Mouse (Mus musculus) testis, postnatal 10 days (tissue): ENCODE results near the gene B3galt1.

Source experiments
- DNase-seq: peaks from one replicate; pipeline ENCODE4 v3.0.0; 2021; ENCODE audit warnings: low spot score

B3galt1 gene

GRCm38 (mm10) chr2:67565480-67566331, at the start of gene B3galt1:
TSS of gene B3galt1 (plus strand) at chr2:67565871.
- peak; percentile 82 for DNase-seq

- DNase-seq = no peak
Observed at GRCm38 (mm10) chr2:67516405-67516804, 49.3 kb upstream of the B3galt1 start.

- DNase-seq = no peak
Observed at GRCm38 (mm10) chr2:67535347-67535746, 30.3 kb upstream of the B3galt1 start.

GRCm38 (mm10) chr2:67539426-67539825, 26.2 kb upstream of the B3galt1 start:
- DNase-seq = no peak

DNA sequence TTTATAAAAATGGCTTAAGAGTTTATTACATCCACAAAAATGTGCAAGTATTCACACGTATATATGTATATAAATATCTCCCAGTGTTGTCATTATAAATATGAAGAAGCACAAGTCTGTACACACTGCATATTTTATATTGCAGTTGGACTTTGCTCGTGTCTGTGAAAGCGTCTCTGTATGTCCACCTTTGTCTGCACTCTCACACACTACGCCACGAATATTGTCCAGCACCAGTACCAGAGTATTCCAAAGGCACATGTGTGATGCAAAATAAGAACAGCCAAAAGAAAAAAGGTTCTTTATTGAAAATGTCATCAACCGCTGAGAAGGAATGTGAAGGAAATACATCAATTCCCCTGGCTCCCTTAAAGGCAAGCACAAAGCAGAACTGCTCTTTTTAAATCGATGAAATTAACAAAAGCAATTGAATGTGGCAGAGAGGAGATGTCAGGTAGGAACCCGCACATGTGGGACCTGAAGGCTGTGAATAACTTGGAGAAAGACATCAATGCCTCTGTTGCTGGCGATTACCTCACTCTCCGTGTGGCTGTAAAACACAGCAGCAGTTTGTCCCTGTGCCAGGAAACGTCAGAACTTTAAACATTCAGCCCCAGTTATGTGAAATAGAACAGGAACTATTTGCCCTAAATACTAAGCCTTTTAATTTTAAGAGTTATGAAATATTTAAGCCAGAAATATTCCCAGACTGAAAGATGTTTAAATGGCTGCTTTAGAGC, 23.5 kb upstream of the B3galt1 start:
- DNase-seq = no peak

- no peak for DNase-seq
Observed at GRCm38 (mm10) chr2:67544426-67544825, 21.2 kb upstream of the B3galt1 start.

DNA sequence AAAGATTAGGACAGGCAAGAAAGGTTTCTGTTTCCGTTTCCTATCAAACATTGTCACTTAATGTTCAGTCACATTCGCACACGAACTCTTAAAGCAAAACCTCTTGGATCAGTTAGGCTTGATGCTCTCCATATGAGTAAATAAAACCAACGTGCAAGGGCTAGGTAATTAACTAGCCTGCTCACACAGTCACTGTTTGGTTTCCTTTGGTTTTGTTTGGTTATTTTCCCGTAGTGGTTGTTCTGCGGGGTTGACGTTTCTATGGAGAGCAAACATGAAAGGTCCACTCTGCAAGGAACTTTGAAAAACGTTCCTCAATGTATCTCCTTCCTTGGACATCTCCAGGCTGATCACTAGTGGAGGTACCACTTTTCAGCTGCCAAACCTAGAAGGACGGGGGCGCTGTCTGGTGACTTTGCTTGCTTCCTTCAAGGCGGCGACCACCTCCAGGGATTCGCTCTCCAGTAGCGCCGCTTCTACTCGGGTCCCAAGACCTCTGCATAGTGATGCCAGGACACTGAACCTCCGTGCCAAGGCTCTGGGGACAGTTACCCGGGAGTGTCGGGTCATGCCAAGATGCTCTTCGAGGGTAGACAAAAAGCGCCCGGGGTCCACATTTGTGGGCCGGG, 706 bp upstream of the B3galt1 start:
- DNase-seq = peak; percentile 51

- DNase-seq = no peak
Observed at GRCm38 (mm10) chr2:67566566-67566965, 895 bp downstream of the B3galt1 start.

- DNase-seq = no peak
Observed at GRCm38 (mm10) chr2:67567141-67567680, 1.5 kb downstream of the B3galt1 start.

DNA sequence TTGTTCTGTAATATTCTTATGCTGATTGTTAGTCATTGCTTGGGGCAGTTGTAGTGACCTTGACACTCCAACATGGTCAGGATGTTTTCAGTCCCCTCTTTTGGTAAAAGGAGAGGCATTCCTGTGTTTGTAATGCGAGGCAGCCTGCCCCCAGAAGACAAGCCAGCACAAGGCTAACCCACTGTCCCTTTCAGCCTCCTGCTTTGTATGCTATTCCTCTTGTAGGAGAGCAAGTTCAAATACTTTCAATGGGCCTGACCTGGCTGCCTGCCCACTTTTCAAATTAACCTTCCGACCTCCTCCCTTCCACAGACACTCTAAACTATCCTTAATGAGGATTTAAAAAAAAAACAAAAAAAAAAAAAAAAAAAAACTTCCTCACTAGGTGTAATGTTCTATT, 11.0 kb downstream of the B3galt1 start:
- no peak for DNase-seq

- no peak for DNase-seq
Observed at GRCm38 (mm10) chr2:67583091-67583490, 17.4 kb downstream of the B3galt1 start.

- no peak for DNase-seq
Observed at GRCm38 (mm10) chr2:67590408-67590807, 24.7 kb downstream of the B3galt1 start.

DNA sequence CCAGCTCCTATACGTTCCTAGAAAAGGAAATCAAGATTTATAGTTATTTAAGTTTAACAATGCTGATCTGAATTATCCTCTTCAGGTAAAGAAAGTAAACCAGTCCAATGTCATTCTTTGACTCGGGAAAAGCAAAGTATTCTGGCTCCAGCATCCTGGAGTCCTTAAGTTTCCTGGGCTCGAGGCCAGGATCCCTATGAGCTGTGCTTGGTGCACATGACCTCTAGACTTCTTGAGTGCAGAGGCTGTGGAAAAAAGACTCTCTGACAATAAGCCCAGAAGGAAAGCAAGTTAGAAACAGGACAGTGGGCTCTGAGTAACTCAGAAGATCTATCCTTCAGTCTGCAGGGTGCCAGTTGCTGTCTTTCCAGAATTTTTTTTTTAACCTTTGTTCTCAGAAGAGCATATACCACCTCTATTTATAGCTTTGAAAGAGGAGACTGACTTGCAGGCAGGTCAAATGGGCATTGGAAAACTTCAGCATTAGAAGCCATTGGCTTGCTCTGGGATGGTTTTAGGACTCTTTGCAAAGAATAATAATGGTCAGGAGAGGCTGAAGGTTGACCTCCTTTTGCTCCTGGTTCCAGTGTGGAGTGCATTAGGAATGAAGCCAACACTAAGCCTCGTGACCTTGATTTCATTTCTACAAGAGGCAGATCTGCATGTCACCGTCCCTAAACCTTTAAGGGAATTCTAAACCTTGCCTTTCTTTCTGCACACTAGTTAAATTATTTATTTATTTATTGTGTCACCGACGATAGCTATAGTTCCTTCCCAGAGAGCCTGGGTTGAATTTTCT, 26.4 kb downstream of the B3galt1 start:
- DNase-seq = no peak

GRCm38 (mm10) chr2:67622902-67623301, 57.2 kb downstream of the B3galt1 start:
- DNase-seq = no peak

DNA sequence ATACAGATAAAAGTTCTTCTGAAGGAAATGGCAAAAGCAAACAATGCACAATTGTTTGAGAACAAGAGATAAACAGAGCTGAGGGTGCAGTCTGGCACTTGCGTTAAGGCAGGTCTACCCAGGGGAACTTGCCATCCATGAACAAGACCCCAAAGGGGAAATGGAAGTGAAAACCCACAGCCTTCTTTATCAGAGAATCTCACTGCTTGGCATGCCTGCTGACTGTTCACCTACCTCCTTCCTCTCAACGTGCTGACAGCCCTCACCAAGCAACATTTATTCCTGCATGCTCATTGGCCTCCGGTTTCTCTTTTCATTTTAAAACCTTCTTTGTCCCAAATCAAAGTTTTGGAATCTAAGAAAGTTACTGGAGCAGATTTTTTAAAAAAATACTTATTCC, 62.0 kb downstream of the B3galt1 start:
- DNase-seq = no peak

GRCm38 (mm10) chr2:67628289-67628688, 62.6 kb downstream of the B3galt1 start:
- no peak for DNase-seq

DNA sequence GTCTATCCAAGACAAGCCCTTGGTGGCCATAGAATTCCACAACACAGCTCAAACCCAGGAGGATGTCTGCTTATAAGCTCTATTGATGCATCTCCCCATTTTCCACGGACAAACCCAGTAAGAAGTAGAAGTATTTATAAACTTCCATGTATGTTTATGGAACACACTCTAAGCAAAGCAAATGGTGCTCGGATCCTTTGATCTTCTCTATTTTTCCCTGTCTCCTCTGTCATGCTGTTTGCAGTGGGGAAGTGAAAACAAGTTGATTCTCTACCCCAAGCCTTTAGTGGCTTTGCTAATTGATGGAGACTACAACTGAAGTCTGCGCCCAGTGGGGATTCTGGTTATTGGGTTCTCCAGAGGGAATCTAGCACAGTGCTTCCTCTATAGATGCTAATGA, 89.2 kb downstream of the B3galt1 start:
- DNase-seq = no peak

DNA sequence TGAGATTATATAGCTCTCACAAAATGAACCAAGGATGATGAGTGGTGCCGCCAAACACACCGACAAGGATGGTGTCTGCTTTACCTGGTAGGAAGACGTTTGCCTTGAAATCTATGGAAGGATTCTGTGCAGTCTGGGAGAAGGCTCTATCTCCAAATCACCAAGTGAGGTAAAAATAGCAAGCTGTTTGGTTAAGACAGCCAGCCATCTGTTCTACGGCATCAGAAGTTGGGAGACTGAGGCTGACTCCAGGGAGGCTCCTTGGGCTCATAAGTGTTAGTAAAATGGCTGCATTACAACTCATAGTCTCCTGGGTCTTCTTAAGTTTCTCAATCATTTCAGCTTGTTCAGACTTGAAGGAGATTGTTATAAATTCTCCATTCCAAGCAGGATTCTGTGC, 91.7 kb downstream of the B3galt1 start:
- DNase-seq = no peak

GRCm38 (mm10) chr2:67658091-67658490, 92.4 kb downstream of the B3galt1 start:
- no peak for DNase-seq

- no peak for DNase-seq
Observed at GRCm38 (mm10) chr2:67671721-67672120, 106.0 kb downstream of the B3galt1 start.

- no peak for DNase-seq
Observed at GRCm38 (mm10) chr2:67677697-67678096, 112.0 kb downstream of the B3galt1 start.

DNA sequence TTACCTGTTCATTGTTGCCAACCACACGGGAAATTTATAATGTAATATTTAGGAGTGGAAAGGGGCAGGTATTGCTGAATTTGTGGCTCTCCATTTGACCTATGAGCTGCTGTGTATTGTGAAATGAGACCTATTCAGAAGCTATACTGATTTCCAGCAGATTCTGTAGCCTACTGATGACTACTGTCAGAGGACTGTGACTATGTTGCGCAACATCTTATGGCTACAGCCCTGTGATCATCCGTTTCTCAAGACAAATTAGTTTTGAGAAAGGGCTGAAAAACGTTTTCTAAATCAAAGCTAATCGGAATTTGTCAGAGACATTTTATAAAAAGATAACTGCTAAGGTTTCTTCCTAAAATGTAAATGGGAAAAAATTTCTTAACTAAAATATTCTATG, 158.6 kb downstream of the B3galt1 start:
- DNase-seq = no peak
